Mouse (Mus musculus): ENCODE results near the gene Stambp. TPM values are rescaled to one million over a fixed set of nuclear protein-coding genes. Genes with fewer than 3 reads are reported as not detected.

Gene Stambp
- polyA plus RNA-seq, 1 experiment, result 8.9 TPM

DNA sequence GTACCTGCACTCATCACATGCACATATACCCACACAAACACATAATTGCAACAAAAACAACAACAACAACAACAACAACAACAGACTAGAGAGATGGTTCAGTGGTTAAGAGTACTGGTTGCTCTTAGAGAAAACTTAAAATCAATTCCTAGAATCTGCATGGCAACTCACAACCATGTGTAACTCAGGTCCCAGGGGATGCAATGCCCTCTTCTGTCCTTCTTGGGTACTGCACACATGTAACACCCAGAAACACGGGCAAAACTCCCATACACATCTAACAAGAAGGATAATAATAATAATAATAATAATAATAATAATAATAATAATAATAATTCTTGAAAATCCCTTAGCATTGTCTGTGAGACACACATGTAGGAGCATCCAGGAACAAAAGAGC, 60.0 kb downstream of the Stambp start:
- Histone ChIP-seq H3K4me1 (ENCODE audit: control insufficient read depth, insufficient read depth, low read length) (no peaks in the 10 kb centered on the region), H3K27me3 (ENCODE audit: control insufficient read depth, insufficient read depth, low read length, poor library complexity, severe bottlenecking) (no peaks in the 10 kb centered on the region), H3K9me3 (replicated peaks; ENCODE audit: control insufficient read depth, insufficient read depth, low read length, poor library complexity, severe bottlenecking) (no peaks in the 10 kb centered on the region), H3K27ac (ENCODE audit: insufficient read depth, low read length) (no peak overlapping the region), H3K4me3 (ENCODE audit: low read depth, low read length) (no peak overlapping the region), H3K9ac (ENCODE audit: low read depth, poor library complexity, severe bottlenecking) (no peak overlapping the region), H3K36me3 (ENCODE audit: control insufficient read depth, insufficient read depth, low read length, poor library complexity, severe bottlenecking) (no peaks in the 10 kb centered on the region)
- peak; percentile 21 for TF ChIP-seq CTCF (IDR thresholded peaks at IDR 0.05; ENCODE audit: low read depth, low read length)
- TF ChIP-seq POLR2A (IDR thresholded peaks at IDR 0.05; ENCODE audit: insufficient read depth, low read length), result no peak

DNA sequence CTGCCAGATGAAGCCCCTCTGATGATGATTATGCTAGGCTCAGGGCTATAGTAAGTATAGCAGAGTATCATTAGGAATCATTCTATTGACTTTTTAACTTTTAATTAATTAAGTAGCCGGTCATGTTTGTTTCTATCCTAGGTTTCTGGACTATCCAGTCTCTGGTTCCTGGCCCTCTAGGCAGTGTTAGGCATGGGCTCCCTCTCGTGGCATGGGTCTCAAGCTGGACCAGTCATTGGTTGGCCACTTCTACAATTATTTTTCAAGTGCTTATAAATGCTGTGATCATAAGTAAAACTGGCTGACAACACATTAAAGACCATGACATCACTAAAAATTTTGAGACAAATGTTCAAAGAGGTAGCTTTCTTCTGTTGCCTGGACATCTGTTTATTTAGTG, 62.3 kb downstream of the Stambp start:
- TF ChIP-seq EP300 (IDR thresholded peaks at IDR 0.05; ENCODE audit: insufficient read depth, low read depth, low read length) (no peak), CTCF (IDR thresholded peaks at IDR 0.05; ENCODE audit: low read depth, low read length) (no peak), POLR2A (IDR thresholded peaks at IDR 0.05; ENCODE audit: insufficient read depth, low read length) (no peak)
- Histone ChIP-seq H3K9me3 (replicated peaks; ENCODE audit: control insufficient read depth, insufficient read depth, low read length, poor library complexity, severe bottlenecking) (no peaks in the 10 kb centered on the region), H3K4me3 (ENCODE audit: low read depth, low read length) (no peak overlapping the region), H3K4me1 (ENCODE audit: control insufficient read depth, insufficient read depth, low read length) (no peaks in the 10 kb centered on the region), H3K9ac (ENCODE audit: low read depth, poor library complexity, severe bottlenecking) (no peak overlapping the region), H3K36me3 (ENCODE audit: control insufficient read depth, insufficient read depth, low read length, poor library complexity, severe bottlenecking) (no peaks in the 10 kb centered on the region), H3K27ac (ENCODE audit: insufficient read depth, low read length) (no peak overlapping the region), H3K27me3 (ENCODE audit: control insufficient read depth, insufficient read depth, low read length, poor library complexity, severe bottlenecking) (no peaks in the 10 kb centered on the region)

DNA sequence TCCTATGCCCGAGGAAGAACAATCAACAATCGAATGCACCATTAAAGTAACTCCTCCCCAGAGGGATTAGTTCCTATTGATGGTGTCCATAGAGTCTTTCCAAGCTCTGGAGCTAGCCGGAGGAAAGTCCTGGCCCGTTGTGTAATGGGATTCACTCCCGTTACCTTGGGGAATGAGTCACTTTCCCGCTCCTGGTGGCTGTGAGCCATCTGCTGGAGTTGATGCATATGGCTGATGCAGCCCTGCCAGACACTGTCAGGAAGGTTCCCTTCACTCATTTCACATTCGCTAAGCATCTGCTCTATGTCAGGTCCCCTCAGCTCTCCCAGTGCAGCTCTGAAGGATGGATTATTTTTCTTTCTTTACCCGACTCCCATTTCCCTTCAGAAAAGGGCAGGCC, 63.1 kb downstream of the Stambp start:
- no peaks in the 10 kb centered on the region for H3K9me3 ChIP-seq (replicated peaks; ENCODE audit: control insufficient read depth, insufficient read depth, low read length, poor library complexity, severe bottlenecking)
- no peak overlapping the region for H3K9ac ChIP-seq (ENCODE audit: low read depth, poor library complexity, severe bottlenecking)
- H3K27ac ChIP-seq (ENCODE audit: insufficient read depth, low read length), result no peak overlapping the region
- no peaks in the 10 kb centered on the region for H3K27me3 ChIP-seq (ENCODE audit: control insufficient read depth, insufficient read depth, low read length, poor library complexity, severe bottlenecking)
- H3K4me1 ChIP-seq (ENCODE audit: control insufficient read depth, insufficient read depth, low read length), result no peaks in the 10 kb centered on the region
- H3K4me3 ChIP-seq (ENCODE audit: low read depth, low read length), result no peak overlapping the region
- TF ChIP-seq POLR2A (IDR thresholded peaks at IDR 0.05; ENCODE audit: insufficient read depth, low read length), result no peak
- no peak for TF ChIP-seq EP300 (IDR thresholded peaks at IDR 0.05; ENCODE audit: insufficient read depth, low read depth, low read length)
- peak; percentile 7 for TF ChIP-seq CTCF (IDR thresholded peaks at IDR 0.05; ENCODE audit: low read depth, low read length)
- no peaks in the 10 kb centered on the region for H3K36me3 ChIP-seq (ENCODE audit: control insufficient read depth, insufficient read depth, low read length, poor library complexity, severe bottlenecking)

DNA sequence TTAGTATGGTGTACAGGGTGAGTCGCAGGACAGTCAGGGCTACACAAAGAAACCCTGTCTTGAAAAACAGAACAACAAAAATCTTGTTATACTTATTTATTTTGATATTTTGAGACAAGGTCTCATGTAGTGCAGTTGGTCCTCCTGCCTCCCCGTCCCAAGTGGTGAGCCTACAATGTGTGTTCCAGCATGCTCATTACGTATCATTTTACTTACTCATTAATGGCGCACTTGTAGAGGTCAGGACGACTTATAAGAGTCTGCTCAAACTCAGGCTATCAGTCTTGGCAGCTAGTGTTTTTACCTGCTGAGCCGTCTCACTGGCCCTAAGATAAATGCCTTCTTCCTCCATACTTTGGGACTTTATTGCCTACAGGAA, 65.4 kb downstream of the Stambp start:
- Histone ChIP-seq H3K36me3 (ENCODE audit: control insufficient read depth, insufficient read depth, low read length, poor library complexity, severe bottlenecking) (no peaks in the 10 kb centered on the region), H3K27me3 (ENCODE audit: control insufficient read depth, insufficient read depth, low read length, poor library complexity, severe bottlenecking) (no peaks in the 10 kb centered on the region), H3K9me3 (replicated peaks; ENCODE audit: control insufficient read depth, insufficient read depth, low read length, poor library complexity, severe bottlenecking) (no peaks in the 10 kb centered on the region), H3K4me1 (ENCODE audit: control insufficient read depth, insufficient read depth, low read length) (no peaks in the 10 kb centered on the region), H3K27ac (ENCODE audit: insufficient read depth, low read length) (no peak overlapping the region), H3K9ac (ENCODE audit: low read depth, poor library complexity, severe bottlenecking) (peak overlapping the region; percentile 24; the same call in 1 of the 2 replicates), H3K4me3 (ENCODE audit: low read depth, low read length) (peak overlapping the region; percentile 48)
- TF ChIP-seq CTCF (IDR thresholded peaks at IDR 0.05; ENCODE audit: low read depth, low read length), result no peak
- TF ChIP-seq EP300 (IDR thresholded peaks at IDR 0.05; ENCODE audit: insufficient read depth, low read depth, low read length), result no peak
- TF ChIP-seq POLR2A (IDR thresholded peaks at IDR 0.05; ENCODE audit: insufficient read depth, low read length), result no peak

DNA sequence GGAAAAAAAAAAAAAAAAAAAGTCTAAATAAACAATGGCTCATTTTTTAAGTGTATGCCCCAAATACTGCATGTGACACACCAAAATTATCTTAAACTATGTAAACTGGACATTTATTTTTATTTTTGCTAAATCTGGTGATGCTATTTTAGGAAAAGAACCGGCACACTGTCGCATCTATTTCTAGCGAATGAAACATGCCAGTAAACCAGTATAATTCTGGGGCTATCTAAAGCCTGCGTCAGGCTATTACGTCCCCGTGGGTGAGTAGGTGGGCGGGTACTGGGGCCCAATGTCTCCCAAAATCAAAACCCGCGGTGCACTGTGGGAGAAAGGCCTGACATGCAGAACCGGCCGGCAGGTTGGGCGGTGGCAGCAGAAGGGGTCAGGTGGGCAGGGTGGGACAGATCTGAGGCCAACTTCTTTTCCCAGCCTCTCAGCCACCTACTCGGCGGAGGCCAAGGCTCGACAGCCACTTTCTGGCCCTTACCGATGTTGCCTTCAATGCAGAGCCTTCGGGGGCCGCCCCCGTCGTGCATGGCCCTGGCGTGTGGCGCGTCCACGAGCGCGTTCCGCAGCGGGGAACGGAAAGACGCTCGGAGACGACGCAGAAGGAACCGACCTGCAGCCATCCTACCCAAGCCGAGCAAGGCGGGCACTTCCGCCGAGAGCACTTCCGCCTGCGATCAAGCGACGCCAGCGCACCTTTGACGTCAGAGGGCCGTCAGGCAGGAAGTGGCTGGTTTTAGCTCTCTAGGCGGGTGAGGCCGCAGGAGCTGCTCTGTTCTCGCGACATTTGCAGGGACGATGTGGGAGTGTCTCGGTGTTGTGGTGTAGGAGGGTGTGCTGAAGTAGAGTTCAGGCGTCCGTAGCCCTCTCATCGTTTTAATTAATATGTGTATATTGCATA, 66.0 kb downstream of the Stambp start, which contains the start of gene Dguok:
Gene Dguok (minus strand): TSS at position 712 of the 910 bp plus-strand sequence.
- H3K4me3 ChIP-seq (ENCODE audit: low read depth, low read length), result peak within 1 kb of the TSS; percentile 75
- TF ChIP-seq CTCF (IDR thresholded peaks at IDR 0.05; ENCODE audit: low read depth, low read length) (no peak), POLR2A (IDR thresholded peaks at IDR 0.05; ENCODE audit: insufficient read depth, low read length) (peak; percentile 92)
- peak within 1 kb of the TSS; percentile 51 for H3K9ac ChIP-seq (ENCODE audit: low read depth, poor library complexity, severe bottlenecking)
- H3K27me3 ChIP-seq (ENCODE audit: control insufficient read depth, insufficient read depth, low read length, poor library complexity, severe bottlenecking), result no peaks in the 10 kb centered on the region
- peak within 1 kb of the TSS; percentile 32; the same call in 1 of the 2 replicates for H3K27ac ChIP-seq (ENCODE audit: insufficient read depth, low read length)
- H3K4me1 ChIP-seq (ENCODE audit: control insufficient read depth, insufficient read depth, low read length), result no peaks in the 10 kb centered on the region
- H3K9me3 ChIP-seq (replicated peaks; ENCODE audit: control insufficient read depth, insufficient read depth, low read length, poor library complexity, severe bottlenecking), result no peaks in the 10 kb centered on the region
- H3K36me3 ChIP-seq (ENCODE audit: control insufficient read depth, insufficient read depth, low read length, poor library complexity, severe bottlenecking), result no peaks in the 10 kb centered on the region

DNA sequence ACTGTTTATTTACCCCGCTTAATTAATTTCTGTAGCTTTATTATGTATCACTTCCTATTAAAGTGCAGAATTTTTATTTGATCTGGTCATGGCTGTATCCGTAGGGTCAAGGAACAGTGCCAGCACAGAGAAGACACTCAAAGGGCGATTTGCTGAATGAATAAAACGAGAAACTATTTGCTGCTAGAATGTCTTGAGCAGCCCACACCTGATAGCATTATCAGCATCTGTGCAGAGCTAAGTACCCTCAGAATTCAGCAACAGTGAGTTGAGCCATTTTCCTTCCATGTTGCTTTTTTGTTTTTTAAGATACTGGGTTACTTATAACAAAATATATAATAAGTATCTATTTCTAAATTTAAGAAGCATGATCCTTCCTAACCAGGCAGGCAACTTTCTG, 67.0 kb downstream of the Stambp start:
- no peaks in the 10 kb centered on the region for H3K36me3 ChIP-seq (ENCODE audit: control insufficient read depth, insufficient read depth, low read length, poor library complexity, severe bottlenecking)
- H3K27me3 ChIP-seq (ENCODE audit: control insufficient read depth, insufficient read depth, low read length, poor library complexity, severe bottlenecking), result no peaks in the 10 kb centered on the region
- TF ChIP-seq CTCF (IDR thresholded peaks at IDR 0.05; ENCODE audit: low read depth, low read length), result no peak
- no peak for TF ChIP-seq POLR2A (IDR thresholded peaks at IDR 0.05; ENCODE audit: insufficient read depth, low read length)
- TF ChIP-seq EP300 (IDR thresholded peaks at IDR 0.05; ENCODE audit: insufficient read depth, low read depth, low read length), result no peak
- no peaks in the 10 kb centered on the region for H3K9me3 ChIP-seq (replicated peaks; ENCODE audit: control insufficient read depth, insufficient read depth, low read length, poor library complexity, severe bottlenecking)
- H3K4me1 ChIP-seq (ENCODE audit: control insufficient read depth, insufficient read depth, low read length), result no peaks in the 10 kb centered on the region
- H3K4me3 ChIP-seq (ENCODE audit: low read depth, low read length), result no peak overlapping the region
- H3K27ac ChIP-seq (ENCODE audit: insufficient read depth, low read length), result no peak overlapping the region
- H3K9ac ChIP-seq (ENCODE audit: low read depth, poor library complexity, severe bottlenecking), result peak overlapping the region; percentile 51

Measured in ES-Bruce4 (cell line).